Mouse (Mus musculus) hindbrain, embryonic 13.5 days (tissue): Measurements from ENCODE around the gene 2210017I01Rik. TPM values are rescaled to one million over a fixed set of nuclear protein-coding genes. Genes with fewer than 3 reads are reported as not detected.

Source experiments
- ATAC-seq: fragments of 200-750 bp; cut with Nextera tagmentation; 2 replicates; pipeline ENCODE4 v1.8.0; 2017; ENCODE audit warnings: moderate TSS enrichment; ENCODE audit not compliant: low FRiP score
- H3K27ac ChIP-seq: fragments of 300-500 bp; sonication (generic); 2 replicates; pipeline ENCODE4 v1.5.1; 2015; ENCODE audit warnings: inconsistent platforms, mild to moderate bottlenecking, moderate library complexity
- H3K27me3 ChIP-seq: fragments of 300-500 bp; sonication (generic); 2 replicates; pipeline ENCODE4 v1.6.1; 2015; ENCODE audit warnings: mild to moderate bottlenecking, inconsistent platforms
- H3K36me3 ChIP-seq: fragments of 300-500 bp; sonication (generic); 2 replicates; pipeline ENCODE4 v1.6.1; 2015; ENCODE audit warnings: mild to moderate bottlenecking, inconsistent platforms
- H3K4me1 ChIP-seq: fragments of 300-500 bp; sonication (generic); replicated peaks from 2 replicates; pipeline ENCODE4 v1.6.1; 2015; ENCODE audit warnings: inconsistent platforms
- H3K4me2 ChIP-seq: fragments of 300-500 bp; sonication (generic); 2 replicates; pipeline ENCODE4 v1.6.1; 2015; ENCODE audit warnings: inconsistent platforms, mild to moderate bottlenecking, moderate library complexity
- H3K4me3 ChIP-seq: fragments of 300-500 bp; sonication (generic); 2 replicates; pipeline ENCODE4 v1.5.1; 2015; ENCODE audit warnings: mild to moderate bottlenecking, inconsistent platforms
- H3K9ac ChIP-seq: fragments of 300-500 bp; sonication (generic); 2 replicates; pipeline ENCODE4 v1.6.1; 2015; ENCODE audit warnings: mild to moderate bottlenecking, inconsistent platforms
- H3K9me3 ChIP-seq: fragments of 300-500 bp; sonication (generic); 2 replicates; pipeline ENCODE4 v1.6.1; 2016; ENCODE audit warnings: inconsistent platforms
- WGBS: fragments of 180-500 bp; shearing (Covaris S2); methylation state at CpG from one replicate; pipeline ENCODE4 v1.1.7; 2015; 5-methylcytosine and 5-hydroxymethylcytosine counted together
- polyA plus RNA-seq: library from polyadenylated mRNA; unstranded; fragments of >200 nt; fragmentation: Nextera tagmentation; extraction: Ambion mirVana; gene quantifications from 2 replicates; pipeline ENCODE4 v1.2.1, GENCODE M21; 2015

The 2210017I01Rik gene
- polyA plus RNA-seq, 1 experiment from 2014 or later: not detected

DNA sequence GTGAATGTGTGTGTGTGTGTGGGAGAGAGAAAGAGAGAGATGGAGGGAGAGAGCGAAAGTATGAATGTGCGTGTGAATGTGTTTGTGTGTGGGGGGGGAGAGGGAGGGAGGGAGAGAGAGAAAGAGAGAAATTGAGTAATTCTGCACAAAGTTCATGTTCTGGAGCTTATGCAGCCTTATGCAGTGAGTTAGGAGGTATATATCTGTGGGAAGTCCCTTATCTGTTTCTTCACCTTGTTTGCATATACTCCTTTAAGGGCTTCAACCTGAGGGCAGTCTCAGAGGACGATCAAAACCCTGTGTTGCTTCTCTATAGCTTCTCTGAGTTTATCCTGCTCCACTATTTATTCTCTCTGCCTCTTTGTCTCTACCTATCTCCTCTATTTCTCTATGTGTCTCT is 20.1 kb downstream of the 2210017I01Rik start:
- Histone ChIP-seq H3K4me3 (no peak overlapping the region), H3K36me3 (no peaks in the 10 kb centered on the region), H3K9ac (no peak overlapping the region), H3K27ac (no peak overlapping the region), H3K27me3 (no peaks in the 10 kb centered on the region), H3K4me1 (no peaks in the 10 kb centered on the region), H3K4me2 (no peak overlapping the region), H3K9me3 (no peaks in the 10 kb centered on the region)
- WGBS: 93% methylated on average over 3 of the region's 3 CpGs
- no peak for ATAC-seq

GRCm38 (mm10) chr3:92585055-92585454 is 22.2 kb downstream of the 2210017I01Rik start:
- no peaks in the 10 kb centered on the region for H3K9me3 ChIP-seq
- no peaks in the 10 kb centered on the region for H3K4me1 ChIP-seq
- no peak overlapping the region for H3K4me2 ChIP-seq
- no peak overlapping the region for H3K4me3 ChIP-seq
- H3K27ac ChIP-seq: no peak overlapping the region
- WGBS: 59% methylated on average over 1 of the region's 1 CpGs
- ATAC-seq: no peak
- no peaks in the 10 kb centered on the region for H3K27me3 ChIP-seq
- no peak overlapping the region for H3K9ac ChIP-seq
- no peaks in the 10 kb centered on the region for H3K36me3 ChIP-seq

GRCm38 (mm10) chr3:92583164-92583826 is 24.0 kb downstream of the 2210017I01Rik start:
- H3K9me3 ChIP-seq: no peaks in the 10 kb centered on the region
- H3K4me1 ChIP-seq: no peaks in the 10 kb centered on the region
- H3K27ac ChIP-seq: no peak overlapping the region
- H3K9ac ChIP-seq: no peak overlapping the region
- H3K36me3 ChIP-seq: no peaks in the 10 kb centered on the region
- WGBS: 75% methylated on average over 3 of the region's 3 CpGs
- ATAC-seq: no peak
- H3K4me3 ChIP-seq: no peak overlapping the region
- H3K27me3 ChIP-seq: no peaks in the 10 kb centered on the region
- H3K4me2 ChIP-seq: no peak overlapping the region

GRCm38 (mm10) chr3:92579508-92579907 is 27.8 kb downstream of the 2210017I01Rik start:
- Histone ChIP-seq H3K9me3 (no peaks in the 10 kb centered on the region), H3K4me3 (no peak overlapping the region), H3K27ac (no peak overlapping the region), H3K36me3 (no peaks in the 10 kb centered on the region), H3K9ac (no peak overlapping the region), H3K27me3 (no peaks in the 10 kb centered on the region), H3K4me2 (no peak overlapping the region), H3K4me1 (no peaks in the 10 kb centered on the region)
- no peak for ATAC-seq
- WGBS: 80% methylated on average over 1 of the region's 1 CpGs

DNA sequence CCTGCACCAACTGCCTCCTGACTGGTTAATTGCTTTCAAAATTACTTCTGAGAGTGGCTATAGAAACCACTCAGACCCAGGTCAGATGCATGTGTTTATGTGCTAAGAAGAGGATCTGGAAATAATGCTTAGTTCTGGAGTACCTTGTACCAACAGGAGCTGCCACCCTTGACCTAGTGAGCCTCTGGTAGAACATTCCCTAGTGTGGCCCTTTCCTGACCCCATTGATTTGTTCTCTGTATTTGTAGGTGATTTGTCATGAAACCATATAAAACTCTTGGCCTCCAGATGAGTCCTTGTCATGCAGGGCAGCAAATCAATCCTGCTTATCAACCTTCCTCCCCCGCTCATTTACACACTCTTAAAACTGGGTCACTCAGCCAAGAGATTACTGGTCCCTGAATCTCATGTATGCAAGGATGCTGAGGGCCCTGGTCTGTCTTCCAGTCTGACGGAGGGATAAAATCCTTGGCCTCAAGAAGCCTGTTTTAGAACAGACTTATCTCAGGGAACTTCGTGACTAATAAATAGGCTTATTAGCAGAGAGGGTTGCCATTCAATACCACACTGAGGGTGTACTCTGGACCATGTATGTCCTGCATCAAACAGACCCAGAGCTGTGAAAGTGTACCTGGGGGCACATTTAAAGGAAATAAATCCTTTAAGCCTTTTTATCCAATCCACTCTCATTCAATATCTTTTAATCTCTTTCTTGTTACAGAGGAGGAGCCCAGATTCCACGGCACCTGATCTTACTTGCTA is 28.5 kb downstream of the 2210017I01Rik start:
- H3K27me3 ChIP-seq: no peaks in the 10 kb centered on the region
- no peaks in the 10 kb centered on the region for H3K4me1 ChIP-seq
- H3K4me2 ChIP-seq: no peak overlapping the region
- 78% methylated on average over 4 of the region's 4 CpGs for WGBS
- H3K36me3 ChIP-seq: no peaks in the 10 kb centered on the region
- no peak for ATAC-seq
- no peaks in the 10 kb centered on the region for H3K9me3 ChIP-seq
- no peak overlapping the region for H3K9ac ChIP-seq
- H3K4me3 ChIP-seq: no peak overlapping the region
- no peak overlapping the region for H3K27ac ChIP-seq

- ATAC-seq: no peak
- 68% methylated on average over 1 of the region's 1 CpGs for WGBS
- H3K36me3 ChIP-seq: no peaks in the 10 kb centered on the region
- H3K27me3 ChIP-seq: no peaks in the 10 kb centered on the region
- no peaks in the 10 kb centered on the region for H3K4me1 ChIP-seq
- no peaks in the 10 kb centered on the region for H3K9me3 ChIP-seq
- H3K27ac ChIP-seq: no peak within 1 kb of the TSS
- no peak within 1 kb of the TSS for H3K4me2 ChIP-seq
- no peak within 1 kb of the TSS for H3K9ac ChIP-seq
- no peak within 1 kb of the TSS for H3K4me3 ChIP-seq
Measured at GRCm38 (mm10) chr3:92573449-92574041, 33.7 kb downstream of the 2210017I01Rik start, which contains the start of gene Ivl. Gene Ivl, minus strand, starts transcription at chr3:92573735.

DNA sequence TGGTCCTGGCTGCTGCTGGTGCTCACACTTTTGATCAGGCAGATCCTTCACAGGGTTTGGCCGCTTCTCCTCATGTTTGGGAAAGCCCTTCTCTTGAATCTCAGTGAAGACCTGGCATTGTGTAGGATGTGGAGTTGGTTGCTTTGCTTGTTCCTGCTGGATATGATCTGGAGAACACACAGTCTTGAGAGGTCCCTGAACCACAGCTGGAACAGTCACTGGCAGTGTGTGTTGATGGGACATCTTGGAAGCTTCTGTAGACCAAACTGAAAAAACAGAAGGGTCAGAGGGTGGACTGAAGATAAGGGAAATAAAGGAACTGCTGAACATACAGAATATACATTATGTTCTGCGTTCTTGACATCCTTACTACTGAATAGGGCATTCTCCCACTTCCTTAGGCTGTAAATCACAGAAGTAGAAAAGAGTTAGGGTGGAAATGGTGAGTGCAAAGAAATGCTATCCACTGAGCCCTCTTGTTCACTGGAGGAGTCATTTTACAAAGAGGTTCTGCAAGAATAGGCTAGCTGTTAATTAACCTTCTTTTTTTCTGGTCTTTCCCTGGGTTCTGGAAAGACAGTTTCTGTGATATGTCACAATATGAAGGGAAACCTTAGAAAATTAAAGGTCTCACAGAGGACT is 34.7 kb downstream of the 2210017I01Rik start:
- Histone ChIP-seq H3K27me3 (no peaks in the 10 kb centered on the region), H3K9ac (no peak overlapping the region), H3K4me2 (no peak overlapping the region), H3K9me3 (no peaks in the 10 kb centered on the region), H3K36me3 (no peaks in the 10 kb centered on the region), H3K27ac (no peak overlapping the region), H3K4me3 (no peak overlapping the region), H3K4me1 (no peaks in the 10 kb centered on the region)
- no peak for ATAC-seq
- 55% methylated on average over 2 of the region's 2 CpGs for WGBS

- Histone ChIP-seq H3K4me2 (no peak overlapping the region), H3K27me3 (no peaks in the 10 kb centered on the region), H3K36me3 (no peaks in the 10 kb centered on the region), H3K27ac (no peak overlapping the region), H3K9me3 (no peaks in the 10 kb centered on the region), H3K4me1 (no peaks in the 10 kb centered on the region), H3K9ac (no peak overlapping the region), H3K4me3 (no peak overlapping the region)
- 94% methylated on average over 2 of the region's 2 CpGs for WGBS
- no peak for ATAC-seq
Measured at GRCm38 (mm10) chr3:92568752-92569151, 38.5 kb downstream of the 2210017I01Rik start.

- Histone ChIP-seq H3K4me1 (no peaks in the 10 kb centered on the region), H3K9me3 (no peaks in the 10 kb centered on the region), H3K4me2 (no peak overlapping the region), H3K4me3 (no peak overlapping the region), H3K36me3 (no peaks in the 10 kb centered on the region), H3K27ac (no peak overlapping the region), H3K9ac (no peak overlapping the region), H3K27me3 (no peaks in the 10 kb centered on the region)
- no peak for ATAC-seq
Measured at GRCm38 (mm10) chr3:92565418-92565817, 41.9 kb downstream of the 2210017I01Rik start.

Other genes starting within 250 kb of the 2210017I01Rik start
- gene Sprr2f, start 242.3 kb downstream of the 2210017I01Rik start, polyA plus RNA-seq: not detected in 2 replicates
- not detected in 2 replicates for gene Sprr2h, start 221.8 kb downstream of the 2210017I01Rik start, polyA plus RNA-seq
- not detected in 2 replicates for gene Sprr2i, start 199.5 kb downstream of the 2210017I01Rik start, polyA plus RNA-seq
- gene Sprr2j-ps, start 189.4 kb downstream of the 2210017I01Rik start, polyA plus RNA-seq: not detected in 2 replicates
- 9.0 and 11.1 TPM in 2 replicates for gene Gm9774, start 178.1 kb downstream of the 2210017I01Rik start, polyA plus RNA-seq
- gene Sprr2k, start 174.9 kb downstream of the 2210017I01Rik start, polyA plus RNA-seq: not detected in 2 replicates
- gene Sprr1b, start 168.7 kb downstream of the 2210017I01Rik start, polyA plus RNA-seq: not detected in 2 replicates
- gene Sprr3, start 148.8 kb downstream of the 2210017I01Rik start, polyA plus RNA-seq: not detected in 2 replicates
- gene Sprr1a, start 121.6 kb downstream of the 2210017I01Rik start, polyA plus RNA-seq: not detected in 2 replicates
- not detected in 2 replicates for gene Sprr4, start 107.0 kb downstream of the 2210017I01Rik start, polyA plus RNA-seq
- gene 2310046K23Rik, start 73.0 kb downstream of the 2210017I01Rik start, polyA plus RNA-seq: not detected in 2 replicates
- not detected in 2 replicates for gene Ivl, start 33.8 kb downstream of the 2210017I01Rik start, polyA plus RNA-seq
- gene Smcp, start 18.5 kb downstream of the 2210017I01Rik start, polyA plus RNA-seq: not detected in 2 replicates
- not detected in 2 replicates for gene Lce6a, start 14.2 kb upstream of the 2210017I01Rik start, polyA plus RNA-seq
- not detected in 2 replicates for gene Lce1a1, start 40.8 kb upstream of the 2210017I01Rik start, polyA plus RNA-seq
- not detected in 2 replicates for gene Lce1b, start 49.4 kb upstream of the 2210017I01Rik start, polyA plus RNA-seq
- not detected in 2 replicates for gene Lce1a2, start 62.8 kb upstream of the 2210017I01Rik start, polyA plus RNA-seq
- gene Lce1c, start 71.8 kb upstream of the 2210017I01Rik start, polyA plus RNA-seq: not detected in 2 replicates
- not detected in 2 replicates for gene Lce1d, start 79.7 kb upstream of the 2210017I01Rik start, polyA plus RNA-seq
- gene Lce1e, start 101.6 kb upstream of the 2210017I01Rik start, polyA plus RNA-seq: not detected in 2 replicates
- gene Lce1f, start 112.9 kb upstream of the 2210017I01Rik start, polyA plus RNA-seq: not detected in 2 replicates
- gene Gm38119, start 131.6 kb upstream of the 2210017I01Rik start, polyA plus RNA-seq: not detected in 2 replicates
- not detected in 2 replicates for gene Lce1g, start 144.8 kb upstream of the 2210017I01Rik start, polyA plus RNA-seq
- not detected in 2 replicates for gene Lce1h, start 157.6 kb upstream of the 2210017I01Rik start, polyA plus RNA-seq
- gene Lce1i, start 171.4 kb upstream of the 2210017I01Rik start, polyA plus RNA-seq: not detected in 2 replicates
- gene Lce1j, start 183.0 kb upstream of the 2210017I01Rik start, polyA plus RNA-seq: not detected in 2 replicates
- gene Lce1k, start 200.4 kb upstream of the 2210017I01Rik start, polyA plus RNA-seq: not detected in 2 replicates
- not detected in 2 replicates for gene Kprp, start 219.8 kb upstream of the 2210017I01Rik start, polyA plus RNA-seq
- not detected in 2 replicates for gene Lce1l, start 243.8 kb upstream of the 2210017I01Rik start, polyA plus RNA-seq